Mouse (Mus musculus): Measurements from ENCODE around the gene Agfg1.

Agfg1 gene

DNA sequence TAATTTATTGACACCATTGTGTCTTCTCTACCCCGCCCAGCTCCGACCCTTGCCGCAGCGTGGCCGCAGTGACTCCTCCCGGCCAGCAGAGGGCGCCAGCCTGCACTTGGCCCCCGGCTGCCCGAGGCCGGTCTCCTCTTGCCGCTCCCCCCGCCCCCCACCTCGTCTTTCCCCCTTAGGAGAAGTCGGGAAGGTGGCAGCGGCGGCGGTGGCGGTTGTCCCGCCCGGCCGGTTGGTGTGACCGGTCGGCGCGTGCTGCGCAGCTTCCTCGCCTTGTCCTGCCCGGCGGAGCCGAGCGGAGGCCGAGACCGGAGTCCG, at the start of gene Agfg1:
Gene Agfg1 (plus strand): TSS at position 188 of the 318 bp plus-strand sequence.
- peak; percentile 95 for DNase-seq

DNA sequence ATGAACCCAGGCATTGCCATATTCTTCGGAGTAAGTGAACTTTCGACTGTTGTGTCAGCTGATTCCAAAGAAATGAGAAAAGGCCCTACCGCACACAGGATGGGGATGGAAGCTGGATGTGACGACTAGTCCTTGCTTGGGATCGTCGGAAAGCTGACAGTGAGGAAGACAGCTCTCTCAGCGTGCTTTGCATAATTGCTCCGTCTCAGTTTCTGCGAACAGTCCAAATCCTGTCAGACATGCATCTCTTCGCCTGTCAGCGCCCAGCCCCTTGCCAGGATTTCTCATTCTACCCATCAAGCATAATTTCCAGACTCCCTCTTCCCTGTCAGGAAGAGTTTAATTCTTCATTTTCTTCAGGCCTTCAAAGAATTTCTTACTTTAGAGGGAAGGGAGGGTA, 48.2 kb upstream of the Agfg1 start:
- no peak for DNase-seq

DNA sequence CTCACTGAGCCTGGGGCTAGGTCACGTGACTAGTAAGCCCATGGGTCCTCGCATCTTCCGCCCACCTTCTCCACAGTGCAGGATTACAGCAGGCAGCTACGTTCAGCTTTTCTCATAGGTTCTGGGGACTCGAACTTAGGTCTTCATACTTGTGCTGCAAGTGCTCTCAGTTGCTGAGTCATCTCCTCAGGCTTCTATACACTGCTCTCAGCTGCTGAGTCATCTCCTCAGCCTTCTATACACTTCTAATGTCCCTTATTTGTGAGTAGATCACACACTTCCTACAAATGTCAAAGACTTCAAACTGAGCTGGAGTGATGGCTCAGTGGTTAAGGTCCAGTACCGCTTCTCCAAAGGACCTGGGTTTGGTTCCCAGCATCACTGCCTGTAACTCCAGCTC, 47.0 kb upstream of the Agfg1 start:
- no peak for DNase-seq

DNA sequence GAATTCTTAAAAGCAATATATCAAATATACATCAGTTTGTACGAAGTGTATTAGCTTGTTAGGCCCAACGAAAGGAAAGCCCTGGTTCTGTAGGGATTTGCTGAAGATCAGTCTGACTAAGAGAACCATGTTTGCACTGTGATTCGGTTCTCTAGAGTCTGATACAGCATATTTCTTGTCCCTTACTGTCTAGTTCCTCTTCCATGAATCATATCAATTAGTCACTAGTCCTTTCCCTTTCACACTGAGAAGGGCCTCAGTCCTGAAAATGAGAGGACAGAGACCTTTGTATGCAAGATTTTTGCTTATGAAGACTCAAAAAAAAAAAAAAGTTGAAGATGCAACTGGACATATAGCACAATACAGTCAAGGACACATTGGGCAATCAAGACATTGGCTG, 46.2 kb upstream of the Agfg1 start:
- DNase-seq = no peak

DNA sequence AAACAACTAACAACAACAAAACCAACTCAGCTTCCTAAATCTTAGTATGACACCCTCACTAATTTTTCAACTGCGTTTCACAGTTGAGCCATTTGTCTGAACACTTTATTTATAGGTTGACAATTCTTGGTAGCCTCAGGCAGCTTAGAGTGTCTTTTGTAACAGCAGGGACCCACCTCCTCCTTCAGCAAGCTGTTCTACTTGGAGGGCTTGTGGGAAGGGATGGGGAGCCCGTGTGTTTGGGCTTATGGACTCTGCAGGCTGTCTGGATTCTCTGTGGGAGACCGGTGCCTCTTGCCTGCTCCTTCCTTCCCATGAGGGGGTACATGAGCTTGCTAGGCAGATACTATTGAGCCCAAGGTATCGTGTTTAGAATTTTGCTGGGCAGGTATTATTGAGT, 45.3 kb upstream of the Agfg1 start:
- DNase-seq = no peak

DNA sequence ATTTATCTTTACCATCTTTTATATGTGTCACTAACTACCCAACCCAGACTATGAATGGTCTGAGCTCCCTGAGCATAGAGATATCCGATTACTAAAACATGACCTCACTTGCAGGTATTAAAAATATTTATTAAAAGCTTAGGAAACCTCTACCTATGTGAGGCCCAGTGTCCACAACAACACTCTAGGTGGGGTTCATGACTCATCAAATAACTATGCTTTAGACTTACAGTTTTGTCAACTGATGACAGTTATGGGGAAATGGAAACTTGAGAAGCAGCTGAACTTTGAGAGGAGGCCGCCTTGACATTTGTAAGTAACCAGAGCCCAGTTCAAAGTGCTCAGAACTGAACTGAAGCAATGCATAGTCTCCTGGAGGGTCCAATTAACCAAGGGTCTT, 44.1 kb upstream of the Agfg1 start:
- no peak for DNase-seq

DNA sequence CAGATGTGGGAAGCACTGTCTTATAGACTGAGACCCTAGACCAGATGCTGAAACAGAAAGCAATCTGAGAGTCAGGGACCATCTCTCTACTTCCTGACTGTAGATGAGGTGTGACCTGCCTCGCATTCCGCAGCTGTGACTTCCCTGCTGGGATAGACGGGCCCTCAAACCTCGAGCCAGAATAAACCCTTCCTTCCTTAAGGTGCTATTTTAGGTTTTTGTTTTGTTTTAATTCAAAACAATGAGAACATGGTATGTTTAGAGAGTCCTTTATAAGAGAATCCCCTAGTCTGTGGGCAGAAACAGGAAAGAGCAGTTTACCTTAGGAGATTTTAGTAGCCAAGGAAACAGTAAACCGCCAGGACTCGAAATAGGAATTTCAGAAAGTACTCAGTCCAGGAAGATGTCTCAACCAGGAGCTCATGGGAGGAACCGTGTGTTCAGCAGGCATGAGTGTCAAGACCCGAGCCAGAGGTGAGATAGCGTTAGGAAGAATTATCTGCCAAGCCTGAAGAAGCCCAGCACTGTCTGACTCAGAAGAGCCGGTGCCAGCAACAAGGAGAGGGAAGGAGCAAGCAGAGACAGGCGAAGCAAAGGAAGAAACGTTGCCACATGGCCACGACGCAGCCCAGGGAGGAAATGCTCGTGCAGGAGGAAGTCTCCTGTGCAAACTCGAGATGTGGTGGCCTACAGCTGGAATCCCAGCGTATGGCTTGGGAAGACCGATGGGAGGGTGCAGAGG, 43.4 kb upstream of the Agfg1 start:
- DNase-seq = no peak

DNA sequence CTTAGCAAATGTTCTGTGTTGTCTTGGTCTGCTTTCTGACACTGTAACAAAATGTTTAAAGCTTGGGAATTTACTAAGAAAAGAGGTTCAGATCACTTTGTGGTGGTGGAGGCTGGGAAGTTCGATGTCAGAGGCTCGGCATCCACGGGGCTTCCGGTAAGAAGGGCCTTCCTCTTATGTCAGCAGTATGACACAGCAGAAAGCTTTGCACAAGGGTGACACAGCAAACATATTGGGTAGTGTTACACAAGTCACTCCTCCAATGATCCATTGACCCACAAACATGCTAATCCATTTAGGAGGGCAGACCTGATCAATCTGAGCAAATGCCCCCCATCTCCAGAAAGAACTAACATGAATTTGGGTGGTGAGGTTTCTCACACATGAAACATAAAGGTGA, 42.2 kb upstream of the Agfg1 start:
- no peak for DNase-seq

DNA sequence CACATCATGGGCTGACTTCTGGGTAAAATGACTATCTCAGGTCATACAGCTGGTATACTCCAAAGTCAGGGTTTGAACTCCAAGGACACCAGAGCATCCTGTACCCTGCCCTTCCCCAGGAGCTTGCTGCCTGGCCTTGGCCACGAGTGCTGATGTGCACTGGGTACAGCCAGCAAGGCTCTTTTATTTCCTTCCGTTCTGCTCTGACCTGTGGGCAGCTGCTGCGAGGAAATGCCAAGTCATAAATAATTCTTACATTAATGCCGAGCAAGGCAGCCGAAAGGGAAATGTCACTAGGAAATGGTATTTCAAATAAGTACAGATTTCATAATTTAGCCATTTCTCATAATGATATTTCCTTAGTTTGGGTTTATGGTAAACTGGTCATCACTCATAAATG, 41.0 kb upstream of the Agfg1 start:
- peak; percentile 56 for DNase-seq

DNA sequence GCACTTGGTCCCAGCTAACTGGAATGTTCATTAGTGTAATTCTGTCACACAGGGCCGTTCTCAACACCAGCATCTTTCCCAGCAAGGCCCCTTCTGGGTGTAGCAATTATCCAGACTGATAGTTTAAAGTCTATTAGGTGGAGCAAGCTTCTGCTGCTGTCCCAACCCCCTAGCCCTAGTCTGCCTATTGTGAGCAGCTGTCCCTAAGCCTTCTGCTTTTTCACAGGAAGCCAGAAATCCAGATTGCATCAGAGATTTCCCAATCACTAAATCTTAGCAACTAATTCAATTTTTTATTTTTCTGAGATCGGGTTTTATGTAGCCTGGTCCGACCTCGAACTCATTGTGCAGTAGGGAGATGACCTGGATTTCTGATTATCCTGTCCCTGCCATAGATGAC, 40.4 kb upstream of the Agfg1 start:
- DNase-seq = no peak

DNA sequence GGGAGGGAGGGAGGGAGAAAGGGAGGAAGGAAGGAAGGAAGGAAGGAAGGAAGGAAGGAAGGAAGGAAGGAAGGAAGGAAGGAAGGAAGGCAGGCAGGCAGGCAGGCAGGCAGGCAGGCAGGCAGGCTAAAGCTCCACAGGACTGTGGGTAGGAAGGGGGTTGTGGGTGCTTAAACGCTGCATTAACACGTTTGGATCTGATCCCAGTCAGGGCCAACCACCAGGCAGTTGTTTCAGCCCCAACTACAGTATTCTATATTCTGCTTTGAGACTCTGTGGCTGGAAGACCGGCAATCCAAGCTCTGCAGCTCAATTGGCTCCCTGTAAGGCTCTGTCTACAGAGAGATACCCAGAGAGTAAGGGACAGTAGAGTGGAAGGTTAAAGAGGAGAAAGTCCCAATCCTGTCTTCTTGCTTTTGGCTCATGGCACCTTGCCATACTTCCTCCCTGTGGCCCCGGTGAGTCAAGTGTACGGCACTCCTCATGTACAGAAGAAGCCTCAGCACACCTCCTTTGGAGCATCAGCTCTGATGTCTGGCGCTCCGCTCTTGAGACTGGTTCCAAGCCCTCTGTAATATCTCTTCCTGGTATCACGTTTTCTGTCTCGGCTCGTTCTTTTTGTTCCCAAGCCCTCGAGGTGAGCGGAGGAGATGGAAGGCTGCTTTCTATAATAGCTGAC, 38.0 kb upstream of the Agfg1 start:
- DNase-seq = no peak

DNA sequence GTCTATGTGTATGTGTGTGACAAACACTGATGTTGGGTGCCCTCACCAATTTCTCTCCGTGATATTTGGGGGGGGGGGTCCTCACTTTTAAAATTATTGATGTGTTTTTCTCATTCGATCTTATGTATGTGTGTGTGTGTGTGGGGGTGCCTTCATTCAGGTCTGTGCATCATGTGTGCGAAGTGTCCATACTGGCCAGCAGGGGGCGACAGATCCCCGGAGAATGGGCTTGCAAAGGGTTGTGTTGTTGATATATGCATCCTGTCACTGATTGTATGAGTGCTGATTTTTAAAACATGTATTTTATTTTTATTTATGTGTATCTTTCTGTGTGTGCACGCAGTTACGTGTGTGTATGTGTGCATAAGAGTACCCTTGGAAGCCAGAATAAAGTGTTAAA, 35.7 kb upstream of the Agfg1 start:
- DNase-seq = no peak

DNA sequence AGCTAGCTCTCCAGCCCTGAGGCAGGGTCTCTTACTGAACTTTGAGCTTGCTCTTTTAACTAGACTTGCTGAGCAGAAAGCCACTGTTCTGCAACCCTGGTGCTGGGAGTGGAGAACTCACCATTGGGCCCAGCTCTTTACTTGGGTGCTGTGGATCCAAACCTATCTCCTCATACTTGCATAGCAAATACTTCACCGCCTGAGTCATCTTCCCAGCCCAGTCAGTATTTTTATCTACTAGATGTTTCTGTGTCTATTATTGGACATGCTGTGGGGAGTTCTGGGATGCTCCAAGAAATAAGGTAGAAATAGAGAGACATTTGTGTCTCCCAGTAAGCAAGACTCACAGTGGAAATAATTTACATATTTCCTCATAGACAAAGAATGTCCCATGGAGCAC, 35.2 kb upstream of the Agfg1 start:
- DNase-seq = no peak

DNA sequence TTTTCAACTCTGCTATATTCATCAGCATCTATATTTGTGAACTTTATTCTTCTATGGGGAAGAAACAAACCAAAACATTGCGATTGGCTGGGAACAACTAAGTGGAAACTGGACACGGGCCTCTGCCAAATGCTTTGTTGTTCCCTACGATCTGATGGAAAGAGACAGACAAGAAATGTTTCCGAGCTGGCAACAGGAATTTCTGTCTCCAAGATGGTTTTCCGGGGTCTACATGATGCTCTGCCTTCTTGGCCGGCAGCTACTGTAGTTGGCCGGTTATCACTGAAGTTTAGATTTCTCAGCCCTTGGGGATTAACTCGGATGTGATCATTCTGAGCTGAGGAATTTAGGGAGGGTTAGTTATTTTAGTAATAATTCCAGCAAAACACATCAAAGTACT, 32.9 kb upstream of the Agfg1 start:
- peak; percentile 34 for DNase-seq

DNA sequence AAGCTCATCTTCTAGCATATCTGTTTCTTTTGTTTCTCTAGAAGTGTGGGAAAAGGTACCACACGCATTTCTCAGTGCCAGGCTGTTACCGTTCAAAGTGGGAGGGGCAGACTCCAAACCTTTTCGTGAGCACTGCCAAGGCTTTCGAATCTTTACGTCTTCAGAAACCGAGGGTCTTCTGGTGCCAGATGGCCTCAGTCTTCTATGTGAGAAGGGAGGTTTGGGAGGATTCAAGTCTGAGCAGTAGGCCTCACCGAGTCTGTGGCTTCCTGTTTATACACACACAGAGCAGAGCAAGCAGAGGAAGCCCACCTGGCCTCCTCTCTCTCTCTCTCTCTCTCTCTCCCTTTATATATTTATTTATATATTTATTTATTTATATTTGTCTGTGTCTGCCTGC, 32.1 kb upstream of the Agfg1 start:
- no peak for DNase-seq

DNA sequence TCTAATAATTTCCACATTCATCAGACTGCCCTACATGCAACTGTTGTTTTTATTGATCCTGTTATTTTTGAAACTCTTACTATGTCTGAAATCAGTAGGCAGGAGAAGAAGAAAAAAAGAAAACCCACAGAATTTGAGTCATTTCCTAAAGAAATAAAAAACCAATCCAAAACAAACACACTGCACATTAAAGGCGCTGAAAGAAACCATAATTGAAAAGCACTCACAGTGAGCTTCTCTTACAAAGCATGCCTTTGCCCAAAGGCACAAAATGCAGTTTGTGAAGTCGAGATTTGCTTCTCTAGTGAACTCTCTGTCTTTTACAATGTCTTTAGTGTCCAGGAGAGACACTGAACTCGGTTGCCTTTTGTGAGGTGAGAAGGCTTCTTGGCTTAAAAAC, 30.7 kb upstream of the Agfg1 start:
- no peak for DNase-seq

DNA sequence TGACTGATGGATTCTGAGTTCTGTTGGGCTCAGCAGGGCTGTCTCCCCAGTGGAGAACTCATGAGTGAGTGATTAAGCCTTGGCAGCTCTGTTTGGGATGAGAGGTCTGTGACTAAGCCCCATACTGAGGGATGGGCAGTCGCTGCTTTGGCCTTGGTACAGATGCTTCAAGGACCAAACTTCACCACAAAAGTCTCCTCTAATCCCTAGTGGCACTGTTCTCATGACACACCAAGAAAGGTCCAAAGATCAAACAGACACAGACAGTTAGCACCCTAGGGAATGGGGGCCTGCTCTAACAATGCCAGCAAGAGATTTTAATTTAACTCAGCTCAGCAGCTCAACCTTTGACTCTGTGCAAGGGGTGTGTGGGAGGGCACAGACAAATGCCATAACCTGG, 27.5 kb upstream of the Agfg1 start:
- DNase-seq = peak; percentile 69

DNA sequence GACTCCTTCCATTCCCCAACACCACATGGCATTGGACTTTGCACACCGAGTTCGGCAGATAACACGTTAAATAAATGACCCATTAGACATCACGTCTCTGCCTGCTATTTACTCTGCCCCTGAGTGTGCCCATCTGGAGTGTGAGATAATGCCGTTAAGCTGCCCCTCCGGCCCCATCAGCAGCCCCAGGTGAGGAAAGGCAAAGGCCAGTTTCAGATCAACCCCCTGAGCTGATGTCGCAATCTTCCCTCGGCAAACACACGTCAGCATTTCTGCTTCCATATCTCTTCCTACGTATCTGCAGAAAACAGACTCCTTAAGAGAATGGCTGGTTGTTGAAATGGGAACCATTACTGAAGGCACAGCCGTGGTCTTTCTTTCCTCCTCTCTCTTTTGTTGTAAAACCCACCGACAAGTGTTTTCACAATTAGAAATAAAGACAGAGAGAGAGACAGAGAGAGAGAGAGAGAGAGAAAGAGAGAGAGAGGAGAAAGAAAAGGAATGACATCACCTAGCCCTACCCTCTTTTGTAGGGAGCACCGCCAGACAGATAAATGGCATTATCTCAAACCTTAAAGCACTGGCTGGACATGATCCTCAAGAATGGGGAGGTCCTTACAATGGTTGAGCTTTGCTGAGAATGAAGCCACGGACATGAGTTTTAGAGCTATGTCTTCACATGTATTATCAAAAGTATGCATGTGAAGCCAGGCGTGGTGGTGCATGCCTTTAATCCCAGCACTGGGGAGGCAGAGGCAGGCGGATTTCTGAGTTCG, 23.2 kb upstream of the Agfg1 start:
- peak; percentile 25 for DNase-seq

DNA sequence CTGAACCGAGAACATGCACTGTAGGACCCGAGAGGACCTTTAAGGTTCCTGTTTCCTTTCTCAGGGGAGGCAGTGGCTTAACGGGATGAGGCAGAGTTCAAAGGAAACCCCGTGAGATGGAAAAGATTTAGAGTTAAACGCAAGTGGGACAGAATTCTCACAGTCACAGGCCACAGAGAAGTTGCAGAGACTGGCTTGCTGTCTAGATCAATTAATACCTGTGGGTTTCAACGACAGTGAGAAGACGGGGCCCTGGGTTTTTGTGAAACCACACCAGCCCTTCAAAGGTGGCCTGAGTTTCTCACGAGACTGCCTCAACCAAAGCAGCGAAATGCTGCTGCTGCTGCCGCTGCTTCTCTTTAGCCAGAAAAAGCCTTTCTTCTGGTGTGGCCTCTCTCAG, 19.9 kb upstream of the Agfg1 start:
- no peak for DNase-seq

DNA sequence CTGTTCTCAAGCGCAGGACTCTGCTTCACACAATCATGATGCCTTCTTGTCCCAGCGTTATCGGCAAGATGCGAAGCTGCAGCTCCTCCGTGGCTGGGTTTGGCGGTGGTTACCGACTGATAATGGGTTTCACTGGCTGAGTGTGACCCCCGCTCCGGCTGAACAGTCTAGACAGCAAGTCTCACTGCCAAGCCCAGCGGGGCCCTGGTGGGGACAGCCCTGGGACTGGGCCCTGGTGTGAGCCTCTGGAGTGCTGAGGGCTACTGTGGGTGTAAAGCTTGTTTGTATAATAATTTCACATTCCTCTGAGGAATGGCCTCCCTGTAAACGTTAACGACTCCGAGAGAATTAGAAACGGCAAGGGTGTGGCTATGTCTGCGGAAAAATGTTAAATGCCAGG, 19.1 kb upstream of the Agfg1 start:
- no peak for DNase-seq

DNA sequence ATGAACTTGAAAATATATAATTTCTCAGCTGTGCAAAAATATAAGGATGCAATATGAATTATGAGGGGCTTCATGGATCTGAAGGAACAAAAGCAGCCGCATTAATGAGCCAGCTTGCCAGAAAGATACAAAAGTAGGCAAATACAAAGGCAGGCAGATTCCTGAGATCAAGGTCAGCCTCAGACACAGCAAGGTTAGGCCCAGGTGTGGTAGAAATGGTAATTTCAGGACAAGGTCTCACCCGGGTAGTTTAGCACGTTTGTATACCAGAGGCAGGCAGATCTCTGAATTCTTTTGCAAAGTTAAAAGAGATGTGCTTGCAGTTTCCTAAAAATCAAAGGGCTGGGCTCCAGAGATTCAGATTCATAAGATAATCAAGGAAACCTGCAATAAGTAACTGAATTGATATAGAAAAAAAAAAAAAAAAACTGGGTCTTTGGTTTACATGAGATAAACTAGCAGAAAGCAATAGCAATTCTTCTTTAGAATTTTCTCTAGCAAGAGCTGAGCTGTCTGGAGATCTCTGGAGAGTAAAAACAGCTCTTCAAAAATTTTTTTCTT, 18.6 kb upstream of the Agfg1 start:
- DNase-seq = no peak

DNA sequence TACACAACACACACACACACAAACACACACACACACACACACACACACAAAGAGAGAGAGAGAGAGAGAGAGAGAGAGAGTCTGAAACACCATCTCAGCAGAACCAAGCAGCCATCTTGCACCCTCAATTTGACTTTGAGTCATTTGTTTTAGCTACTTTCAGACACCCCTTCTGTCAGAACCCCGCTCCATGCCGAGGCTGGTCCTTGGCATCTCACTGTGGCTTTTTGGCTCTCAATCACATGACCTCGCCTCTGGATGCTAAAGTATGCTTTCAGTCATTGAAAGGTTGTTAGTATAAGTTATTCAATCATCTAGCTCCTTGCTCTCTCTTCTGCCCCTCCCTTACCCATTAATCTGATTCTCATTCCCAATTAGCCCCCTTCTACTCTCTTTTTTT, 17.4 kb upstream of the Agfg1 start:
- no peak for DNase-seq

DNA sequence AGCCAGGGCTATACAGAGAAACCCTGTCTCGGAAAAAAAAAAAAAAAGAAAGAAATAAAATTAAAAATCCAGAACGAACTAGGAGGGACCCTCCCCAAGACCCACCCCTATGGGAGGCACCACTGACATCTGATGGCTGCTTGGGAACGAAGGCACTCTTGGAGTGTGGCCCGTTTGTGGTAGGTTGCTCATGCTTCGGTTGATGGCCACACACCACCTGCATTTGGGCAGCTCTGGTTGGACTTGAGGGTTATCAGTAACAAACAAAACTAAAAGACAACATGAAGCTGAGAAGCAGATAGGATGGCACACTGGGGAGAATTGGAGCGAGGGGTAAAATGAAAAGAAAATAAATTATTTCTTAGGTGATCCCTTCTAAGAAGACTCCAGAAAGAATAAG, 15.1 kb upstream of the Agfg1 start:
- DNase-seq = no peak

DNA sequence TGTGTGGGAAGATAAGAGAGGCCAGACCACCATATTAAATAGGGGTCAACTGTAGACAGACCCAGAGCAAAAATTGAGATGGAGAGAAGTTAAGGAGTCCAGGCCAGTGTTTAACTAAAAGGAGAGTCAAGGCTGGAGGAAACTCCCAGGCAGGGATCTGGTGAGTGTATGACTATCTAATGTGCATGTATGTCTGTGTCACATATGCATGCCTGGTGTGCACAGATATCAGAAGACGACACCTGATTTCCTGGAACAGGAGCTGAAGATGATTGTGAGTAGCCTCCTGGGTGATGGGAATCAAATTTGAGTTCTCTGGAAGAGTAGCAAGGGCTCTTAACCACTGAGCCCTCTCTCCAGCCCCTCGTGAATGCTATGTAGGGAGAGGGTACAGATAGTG, 14.0 kb upstream of the Agfg1 start:
- DNase-seq = no peak

All from kidney, postnatal 14 days (tissue).